Mouse (Mus musculus): ENCODE measurements at regions not wholly inside any gene's neighbourhood (a gene's known extent, or its start where the extent isn't known, plus 50 kb on each side); places are given as distances from the start of the nearest gene placed in this dataset.

DNA sequence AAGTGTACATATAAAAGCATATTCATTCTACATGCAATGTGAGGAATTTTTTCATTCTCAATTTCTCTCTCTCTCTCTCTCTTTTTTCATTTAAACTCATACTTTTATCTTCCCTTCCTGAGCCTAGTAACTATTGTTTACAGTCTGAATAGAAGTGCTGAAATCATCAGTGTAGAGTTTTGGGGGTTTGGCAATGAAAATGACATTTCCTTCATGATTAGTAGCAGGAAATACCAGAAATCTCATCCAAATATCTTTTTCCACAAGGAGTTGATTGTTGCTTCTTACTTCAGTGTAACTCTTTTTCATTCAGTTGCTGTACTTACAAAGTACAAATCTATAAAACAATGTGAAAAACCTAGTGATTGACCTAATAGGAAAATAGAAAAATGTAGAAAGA is 572.7 kb upstream of the Marcks start:
- H3K36me3 ChIP-seq (replicated peaks; ENCODE audit: insufficient read depth, low read length), result no peaks in the 10 kb centered on the region
- H3K9me3 ChIP-seq (ENCODE audit: low read length), result no peaks in the 10 kb centered on the region
- no peak overlapping the region for H3K27ac ChIP-seq (ENCODE audit: low read depth)
- H3K4me2 ChIP-seq (ENCODE audit: low read depth, low read length), result no peak overlapping the region
- no peaks in the 10 kb centered on the region for H3K4me1 ChIP-seq (ENCODE audit: insufficient read depth)
- no peak overlapping the region for H3K4me3 ChIP-seq (ENCODE audit: low read depth, low read length)
- DNase-seq (no peak), ATAC-seq (no peak)
- TF ChIP-seq CTCF (IDR thresholded peaks at IDR 0.05; ENCODE audit: low read depth) (no peak), EP300 (IDR thresholded peaks at IDR 0.05; ENCODE audit: low read depth) (no peak)
- H3K27me3 ChIP-seq (ENCODE audit: insufficient read depth, low read length), result no peaks in the 10 kb centered on the region
- no peak overlapping the region for H3K9ac ChIP-seq (replicated peaks)

DNA sequence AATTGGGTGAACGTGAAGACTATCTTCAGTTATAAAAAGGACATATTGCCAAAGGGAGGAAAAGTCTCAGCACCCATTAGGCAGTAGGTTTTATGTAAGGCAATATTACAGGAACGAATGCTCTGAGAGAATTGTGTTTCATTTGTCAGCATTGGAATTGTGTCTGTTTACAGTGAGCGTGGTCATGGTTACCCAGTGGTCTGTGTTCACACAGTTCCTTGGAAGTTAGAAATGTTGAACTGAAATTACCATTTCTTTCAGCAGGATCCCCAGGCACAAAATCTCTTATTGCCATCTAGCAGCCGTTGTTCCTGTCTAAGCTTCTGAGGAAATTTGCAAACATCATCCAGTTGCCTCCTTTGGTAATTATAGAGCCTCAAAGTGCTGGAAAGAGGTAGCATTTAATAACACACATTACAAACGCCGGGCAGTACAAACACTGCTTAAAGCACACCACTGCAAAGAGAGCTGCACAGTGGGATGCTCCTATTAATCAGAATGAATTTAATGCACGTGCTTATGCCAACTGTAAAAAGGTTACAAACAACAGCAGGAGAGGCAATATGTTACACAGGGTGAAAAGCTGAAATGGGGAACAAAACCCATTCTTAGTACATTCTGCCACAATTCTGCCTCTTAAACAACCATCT is 555.4 kb upstream of the Marcks start:
- TF ChIP-seq CTCF (IDR thresholded peaks at IDR 0.05; ENCODE audit: low read depth), result no peak
- no peak for TF ChIP-seq EP300 (IDR thresholded peaks at IDR 0.05; ENCODE audit: low read depth)
- Histone ChIP-seq H3K9me3 (ENCODE audit: low read length) (no peaks in the 10 kb centered on the region), H3K9ac (replicated peaks) (no peak overlapping the region), H3K4me2 (ENCODE audit: low read depth, low read length) (no peak overlapping the region), H3K4me1 (ENCODE audit: insufficient read depth) (no peaks in the 10 kb centered on the region), H3K27me3 (ENCODE audit: insufficient read depth, low read length) (no peaks in the 10 kb centered on the region), H3K36me3 (replicated peaks; ENCODE audit: insufficient read depth, low read length) (no peaks in the 10 kb centered on the region), H3K27ac (ENCODE audit: low read depth) (no peak overlapping the region), H3K4me3 (ENCODE audit: low read depth, low read length) (no peak overlapping the region)
- 69% methylated on average over 7 of the region's 7 CpGs for WGBS (ENCODE audit: insufficient replicate concordance)
- DNase-seq (no peak), ATAC-seq (no peak)

DNA sequence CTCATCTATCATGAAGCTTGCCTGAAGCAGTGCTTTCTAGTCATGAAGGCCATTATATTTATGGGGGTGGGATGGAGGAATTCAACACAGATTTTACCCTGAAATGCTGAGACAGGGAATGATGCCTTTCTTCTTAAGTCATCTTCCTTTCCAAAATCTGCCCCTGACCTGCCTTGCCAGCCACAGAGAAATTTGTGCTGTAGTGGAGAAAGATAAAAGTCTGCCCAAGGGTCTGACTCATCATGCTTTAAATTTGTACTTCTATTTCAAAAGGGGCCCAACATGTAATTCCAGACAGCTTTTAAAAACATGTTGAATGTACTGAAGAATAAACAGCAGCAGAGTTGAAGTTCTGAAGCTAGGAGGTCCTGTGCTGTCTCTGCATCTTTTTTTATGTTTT is 554.1 kb upstream of the Marcks start:
- Histone ChIP-seq H3K4me2 (ENCODE audit: low read depth, low read length) (no peak overlapping the region), H3K9me3 (ENCODE audit: low read length) (no peaks in the 10 kb centered on the region), H3K27ac (ENCODE audit: low read depth) (no peak overlapping the region), H3K4me1 (ENCODE audit: insufficient read depth) (no peaks in the 10 kb centered on the region), H3K9ac (replicated peaks) (no peak overlapping the region), H3K36me3 (replicated peaks; ENCODE audit: insufficient read depth, low read length) (no peaks in the 10 kb centered on the region), H3K27me3 (ENCODE audit: insufficient read depth, low read length) (no peaks in the 10 kb centered on the region), H3K4me3 (ENCODE audit: low read depth, low read length) (no peak overlapping the region)
- TF ChIP-seq EP300 (IDR thresholded peaks at IDR 0.05; ENCODE audit: low read depth) (no peak), CTCF (IDR thresholded peaks at IDR 0.05; ENCODE audit: low read depth) (no peak)
- ATAC-seq (no peak), DNase-seq (no peak)

DNA sequence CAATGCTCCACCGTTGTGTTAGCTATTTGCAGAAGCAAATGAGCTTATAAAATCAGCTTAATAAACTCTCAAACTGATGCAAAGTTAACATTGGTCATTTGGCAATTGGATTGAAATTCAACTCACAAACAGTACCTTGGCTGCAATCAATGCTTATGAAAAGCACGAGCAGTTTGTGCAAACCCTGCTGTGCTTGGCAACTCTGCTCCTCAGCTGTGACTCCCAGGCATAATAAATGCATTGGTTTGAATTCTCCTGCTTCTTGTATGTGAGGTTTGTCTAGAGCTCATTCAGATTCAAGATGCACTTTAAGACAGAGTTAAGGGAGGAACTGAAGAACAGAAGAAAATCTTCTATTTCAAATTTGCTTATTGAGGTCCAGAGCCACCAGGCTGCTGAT is 553.2 kb upstream of the Marcks start:
- Histone ChIP-seq H3K4me1 (ENCODE audit: insufficient read depth) (no peaks in the 10 kb centered on the region), H3K27ac (ENCODE audit: low read depth) (no peak overlapping the region), H3K4me3 (ENCODE audit: low read depth, low read length) (no peak overlapping the region), H3K9me3 (ENCODE audit: low read length) (no peaks in the 10 kb centered on the region), H3K4me2 (ENCODE audit: low read depth, low read length) (no peak overlapping the region), H3K36me3 (replicated peaks; ENCODE audit: insufficient read depth, low read length) (no peaks in the 10 kb centered on the region), H3K27me3 (ENCODE audit: insufficient read depth, low read length) (no peaks in the 10 kb centered on the region), H3K9ac (replicated peaks) (no peak overlapping the region)
- 69% methylated on average over 2 of the region's 2 CpGs for WGBS (ENCODE audit: insufficient replicate concordance)
- DNase-seq (no peak), ATAC-seq (no peak)
- TF ChIP-seq EP300 (IDR thresholded peaks at IDR 0.05; ENCODE audit: low read depth) (no peak), CTCF (IDR thresholded peaks at IDR 0.05; ENCODE audit: low read depth) (no peak)

DNA sequence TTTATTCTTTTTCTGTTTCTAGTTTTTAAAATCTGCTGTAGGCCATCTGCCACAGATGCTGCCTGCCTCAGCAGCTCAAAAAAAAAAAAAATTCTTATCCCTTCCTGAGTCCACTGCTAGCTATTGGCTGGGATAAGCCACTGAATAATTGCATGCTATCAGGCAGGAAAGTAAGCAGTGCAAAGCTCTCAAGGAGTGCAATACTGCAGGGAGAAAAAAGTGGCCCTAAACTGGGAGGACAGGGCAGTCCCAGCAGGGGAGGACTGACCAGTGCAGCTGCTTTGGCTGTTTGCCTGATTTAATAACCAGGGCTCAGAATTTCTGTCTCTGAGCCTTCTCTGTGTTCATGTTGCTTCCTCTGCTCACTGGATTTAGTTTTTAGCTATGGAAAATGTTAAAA is 544.4 kb upstream of the Marcks start:
- no peak overlapping the region for H3K4me3 ChIP-seq (ENCODE audit: low read depth, low read length)
- no peaks in the 10 kb centered on the region for H3K27me3 ChIP-seq (ENCODE audit: insufficient read depth, low read length)
- no peaks in the 10 kb centered on the region for H3K4me1 ChIP-seq (ENCODE audit: insufficient read depth)
- DNase-seq (no peak), ATAC-seq (no peak)
- H3K9ac ChIP-seq (replicated peaks), result no peak overlapping the region
- no peak for TF ChIP-seq EP300 (IDR thresholded peaks at IDR 0.05; ENCODE audit: low read depth)
- H3K27ac ChIP-seq (ENCODE audit: low read depth), result no peak overlapping the region
- H3K36me3 ChIP-seq (replicated peaks; ENCODE audit: insufficient read depth, low read length), result no peaks in the 10 kb centered on the region
- H3K9me3 ChIP-seq (ENCODE audit: low read length), result no peaks in the 10 kb centered on the region
- H3K4me2 ChIP-seq (ENCODE audit: low read depth, low read length), result no peak overlapping the region

DNA sequence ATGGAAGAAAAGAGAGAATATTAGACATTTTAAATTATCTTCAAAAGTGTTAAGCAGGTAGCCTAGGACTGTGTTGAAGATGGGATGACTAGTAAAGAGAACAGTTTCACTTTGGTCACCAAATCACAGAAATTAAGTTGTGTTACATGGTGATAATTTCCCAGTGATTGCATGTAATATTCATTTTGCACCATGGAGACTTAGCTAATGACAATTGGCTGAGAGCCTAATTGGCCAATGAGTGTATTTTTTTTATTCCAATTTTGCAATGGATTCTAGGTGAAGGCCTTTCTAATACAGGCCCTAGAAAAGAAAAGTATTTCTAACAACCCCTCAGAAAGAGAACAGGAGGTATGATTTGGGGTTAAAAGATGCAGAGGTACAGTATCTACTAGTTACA is 541.9 kb upstream of the Marcks start:
- ATAC-seq (no peak), DNase-seq (no peak)
- TF ChIP-seq CTCF (IDR thresholded peaks at IDR 0.05; ENCODE audit: low read depth) (no peak), EP300 (IDR thresholded peaks at IDR 0.05; ENCODE audit: low read depth) (no peak)
- Histone ChIP-seq H3K36me3 (replicated peaks; ENCODE audit: insufficient read depth, low read length) (no peaks in the 10 kb centered on the region), H3K4me3 (ENCODE audit: low read depth, low read length) (no peak overlapping the region), H3K4me2 (ENCODE audit: low read depth, low read length) (no peak overlapping the region), H3K4me1 (ENCODE audit: insufficient read depth) (no peaks in the 10 kb centered on the region), H3K27me3 (ENCODE audit: insufficient read depth, low read length) (no peaks in the 10 kb centered on the region), H3K9me3 (ENCODE audit: low read length) (no peaks in the 10 kb centered on the region), H3K27ac (ENCODE audit: low read depth) (no peak overlapping the region), H3K9ac (replicated peaks) (no peak overlapping the region)

DNA sequence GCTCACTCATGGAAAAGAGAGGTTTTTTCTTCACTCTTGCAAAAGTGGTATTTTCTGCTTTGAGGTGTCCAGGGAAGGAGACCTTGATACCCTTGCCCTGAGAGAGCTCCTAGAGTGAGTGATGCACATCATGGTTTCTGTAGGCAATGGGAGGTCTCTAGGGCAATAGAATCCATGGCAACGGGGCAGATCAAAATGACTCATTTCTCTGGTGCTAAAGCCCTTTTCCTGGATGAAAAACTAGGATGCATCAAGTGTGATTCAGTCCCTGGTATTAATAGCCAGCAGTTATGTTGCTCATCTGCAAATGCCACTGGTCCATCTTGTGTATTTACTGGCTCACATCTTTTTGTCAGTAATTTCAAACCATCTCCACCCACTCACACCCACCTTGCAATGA is 539.1 kb upstream of the Marcks start:
- no peak for ATAC-seq
- 76% methylated on average over 1 of the region's 1 CpGs for WGBS (ENCODE audit: insufficient replicate concordance)
- no peaks in the 10 kb centered on the region for H3K27me3 ChIP-seq (ENCODE audit: insufficient read depth, low read length)
- no peak overlapping the region for H3K27ac ChIP-seq (ENCODE audit: low read depth)
- no peaks in the 10 kb centered on the region for H3K36me3 ChIP-seq (replicated peaks; ENCODE audit: insufficient read depth, low read length)
- no peaks in the 10 kb centered on the region for H3K9me3 ChIP-seq (ENCODE audit: low read length)
- no peak overlapping the region for H3K4me3 ChIP-seq (ENCODE audit: low read depth, low read length)
- no peak overlapping the region for H3K9ac ChIP-seq (replicated peaks)
- no peak overlapping the region for H3K4me2 ChIP-seq (ENCODE audit: low read depth, low read length)
- no peaks in the 10 kb centered on the region for H3K4me1 ChIP-seq (ENCODE audit: insufficient read depth)
- DNase-seq, result no peak
- TF ChIP-seq CTCF (IDR thresholded peaks at IDR 0.05; ENCODE audit: low read depth) (no peak), EP300 (IDR thresholded peaks at IDR 0.05; ENCODE audit: low read depth) (no peak)
